Mouse (Mus musculus): ENCODE results near the gene Hnrnpab. TPM values are rescaled to one million over a fixed set of nuclear protein-coding genes. Genes with fewer than 3 reads are reported as not detected.

The Hnrnpab gene
- 100 to 1,000 TPM; 120 to 127 TPM for total RNA-seq (2021)
- long read RNA-seq, experiment 1, transcript Hnrnpab-201 (7 exons, 2,370 nt): major isoform, 41 of 80 reads
- long read RNA-seq, experiment 1, transcript Hnrnpab-203 (8 exons, 1,437 nt): minor isoform, 13 of 80 reads
- long read RNA-seq, experiment 1, partial matches to known transcripts: 18 of 80 reads
- long read RNA-seq, experiment 1, other reads (novel, unspliced or antisense): 8 of 80 reads
- long read RNA-seq, experiment 2, transcript Hnrnpab-201 (7 exons, 2,370 nt): major isoform, 22 of 40 reads
- long read RNA-seq, experiment 2, transcript Hnrnpab-203 (8 exons, 1,437 nt): minor isoform, 10 of 40 reads
- long read RNA-seq, experiment 2, partial matches to known transcripts: 5 of 40 reads
- long read RNA-seq, experiment 2, other reads (novel, unspliced or antisense): 3 of 40 reads

DNA sequence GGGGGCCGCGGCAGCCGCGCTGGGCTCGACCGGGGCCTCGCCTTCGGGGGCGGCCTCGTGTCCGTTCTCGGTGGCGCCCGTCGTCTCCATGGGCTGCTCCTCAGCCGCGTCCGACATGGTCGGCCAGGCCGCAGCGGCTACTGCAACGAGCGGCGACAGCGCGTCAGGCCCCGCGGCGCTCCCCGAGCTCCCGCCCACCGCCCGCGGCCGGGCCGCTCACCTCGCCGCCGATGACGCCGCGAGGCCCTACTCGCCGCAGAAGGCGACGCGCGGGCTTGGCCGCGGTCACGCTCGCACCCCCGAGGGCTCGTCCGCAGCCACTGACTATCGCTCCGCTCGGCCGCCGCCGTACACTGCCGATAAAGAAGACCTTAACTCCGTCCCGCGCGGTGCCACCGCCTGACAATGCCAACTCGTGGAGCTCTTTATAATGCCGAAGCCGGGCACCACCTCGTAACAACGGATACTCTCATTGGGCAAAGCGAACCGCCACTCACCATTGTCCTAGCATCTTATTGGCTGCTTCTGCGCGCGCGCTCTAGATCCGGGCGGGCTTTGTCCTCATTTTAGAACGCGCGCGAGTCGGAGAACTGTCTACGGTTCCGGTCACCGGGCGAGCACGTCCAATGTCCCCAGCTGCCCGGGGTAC, at the start of gene Hnrnpab:
Gene Hnrnpab, minus strand, starts transcription at position 401 of the 649 bp plus-strand sequence.
- H3K27ac ChIP-seq: peak within 1 kb of the TSS; percentile 80
- H3K4me3 ChIP-seq: peak within 1 kb of the TSS; percentile 66
- peak; percentile 97 for DNase-seq (ENCODE audit: extremely low spot score in 1 of 2, low spot score in 2 of 2)
- TF ChIP-seq CTCF (IDR thresholded peaks at IDR 0.05): no peak
- intact Hi-C loops (cut with DNase I): loop anchor here (1.0 kb wide), 1 partner anchor 13 kb away; the partner anchor contains the start of gene Nhp2

DNA sequence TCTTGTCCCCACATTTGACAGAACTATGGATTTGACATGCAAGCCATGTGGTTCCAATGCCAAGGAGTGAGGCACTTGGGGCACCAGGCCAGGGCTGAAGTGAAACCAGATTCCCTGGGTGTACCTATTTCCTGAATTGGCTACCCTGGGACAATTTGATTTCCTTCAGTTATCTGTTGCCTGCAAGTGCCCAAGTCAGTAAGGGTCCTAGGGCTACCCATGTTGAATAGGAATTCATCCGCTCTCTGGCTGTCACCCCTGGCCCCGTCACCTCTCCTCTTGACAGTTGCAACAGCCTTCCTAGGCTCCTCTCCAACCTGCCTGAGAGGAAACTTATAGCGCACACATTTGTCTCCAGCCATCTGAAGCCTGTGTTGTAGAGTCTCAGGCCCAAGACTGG, 48.2 kb upstream of the Hnrnpab start:
- TF ChIP-seq CTCF (IDR thresholded peaks at IDR 0.05): no peak
- intact Hi-C loops (cut with DNase I): loop anchor here (5.0 kb wide), 1 partner anchor 38 kb away; the partner anchor contains the start of gene Nhp2
- H3K4me3 ChIP-seq: no peak overlapping the region
- DNase-seq (ENCODE audit: extremely low spot score in 1 of 2, low spot score in 2 of 2): no peak
- H3K27ac ChIP-seq: no peak overlapping the region

DNA sequence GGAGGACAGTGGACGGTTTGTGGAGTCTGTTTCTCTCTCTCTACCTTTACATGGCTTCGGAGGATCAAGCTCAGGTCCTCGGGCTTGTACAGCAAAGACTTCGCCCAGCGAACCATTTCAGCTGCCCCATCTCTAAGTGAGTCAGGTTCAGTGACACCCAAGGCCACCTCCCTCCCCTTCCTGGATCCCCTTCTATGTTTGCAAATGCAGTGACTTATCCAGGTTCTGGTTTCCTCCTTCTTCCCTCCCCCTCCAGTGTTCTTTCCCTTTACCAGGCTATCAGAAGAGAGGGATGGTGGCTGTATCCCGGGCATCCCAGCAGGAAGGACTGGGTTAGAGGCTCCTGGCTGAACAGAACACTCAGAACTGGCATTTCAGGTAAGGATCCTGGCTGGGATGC, 47.1 kb upstream of the Hnrnpab start:
- H3K27ac ChIP-seq: no peak overlapping the region
- no peak for TF ChIP-seq CTCF (IDR thresholded peaks at IDR 0.05)
- intact Hi-C loops (cut with DNase I): loop anchor here (5.0 kb wide), 1 partner anchor 36 kb away; the partner anchor contains the start of gene Nhp2
- no peak overlapping the region for H3K4me3 ChIP-seq
- no peak for DNase-seq (ENCODE audit: extremely low spot score in 1 of 2, low spot score in 2 of 2)

DNA sequence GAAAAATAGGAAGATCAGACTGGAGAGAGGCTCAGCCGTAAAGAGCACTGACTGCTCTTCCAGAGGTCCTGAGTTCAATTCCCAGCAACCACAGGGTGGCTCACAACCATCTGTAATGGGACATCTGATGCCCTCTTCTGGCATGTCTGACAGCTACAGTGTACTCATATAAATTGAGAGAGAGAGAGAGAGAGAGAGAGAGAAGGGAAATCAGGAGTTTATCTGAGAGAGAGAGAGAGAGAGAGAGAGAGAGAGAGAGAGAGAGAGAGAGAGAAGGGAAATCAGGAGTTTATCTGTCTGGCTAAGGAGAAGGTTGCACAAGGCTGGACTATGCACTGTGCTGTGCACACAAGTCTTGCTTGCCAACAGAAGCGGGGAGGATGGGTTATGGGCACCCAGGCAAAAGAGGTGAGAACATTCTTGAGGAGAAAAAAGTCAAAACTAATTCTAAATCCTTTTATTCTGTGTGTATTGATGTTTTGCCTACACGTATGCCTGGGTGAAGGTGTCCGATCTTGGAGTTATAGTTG, 46.3 kb upstream of the Hnrnpab start:
- no peak overlapping the region for H3K4me3 ChIP-seq
- intact Hi-C loops (cut with DNase I): loop anchor here (5.0 kb wide), 1 partner anchor 36 kb away; the partner anchor contains the start of gene Nhp2
- no peak overlapping the region for H3K27ac ChIP-seq
- no peak for DNase-seq (ENCODE audit: extremely low spot score in 1 of 2, low spot score in 2 of 2)
- TF ChIP-seq CTCF (IDR thresholded peaks at IDR 0.05): no peak

DNA sequence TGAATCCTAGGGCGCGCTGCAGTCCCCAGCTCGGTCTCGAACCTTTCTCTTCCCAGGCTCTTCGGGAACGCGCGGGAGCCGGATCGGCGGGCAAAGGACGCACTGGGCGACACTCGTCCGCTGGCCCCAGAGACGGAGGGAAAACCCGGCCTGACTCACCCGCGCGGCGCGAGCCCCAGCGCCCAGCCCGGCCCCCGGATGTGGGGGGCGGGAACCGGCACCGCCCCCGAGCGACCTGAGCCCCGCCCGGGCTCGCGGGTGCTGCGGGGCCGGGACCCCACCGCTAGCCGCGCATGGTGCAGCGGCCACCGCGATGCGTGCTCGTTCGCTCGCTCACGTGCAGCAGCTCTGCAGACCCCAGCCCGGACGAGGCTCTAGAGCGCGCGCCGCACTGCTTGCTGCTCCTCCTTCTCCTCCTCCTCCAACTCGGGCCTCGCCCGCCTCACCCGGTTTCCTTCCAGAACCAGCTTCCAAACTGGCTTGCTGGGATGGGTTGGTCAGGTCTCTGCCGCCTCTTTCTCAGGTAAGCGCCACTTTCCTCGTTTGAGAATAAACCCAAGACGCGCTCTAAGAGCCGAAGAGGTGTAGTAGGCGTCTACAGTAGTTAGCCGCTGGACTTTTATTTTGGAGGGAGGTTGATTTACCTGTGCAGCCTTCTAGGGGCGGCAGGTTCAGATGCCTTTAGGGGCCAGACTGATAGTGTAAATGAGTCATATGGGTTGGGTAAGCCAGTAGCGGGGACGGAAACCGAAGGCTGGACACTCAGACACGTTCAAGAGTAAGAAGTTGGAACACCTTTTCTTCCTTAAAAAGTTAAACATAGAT, 44.3 kb upstream of the Hnrnpab start, which contains the start of the genes N4bp3 and D930048N14Rik:
Gene N4bp3, minus strand, starts transcription at position 152 of the 825 bp plus-strand sequence.
Gene D930048N14Rik, plus strand, starts transcription at position 264 of the 825 bp plus-strand sequence.
- no peak for TF ChIP-seq CTCF (IDR thresholded peaks at IDR 0.05)
- intact Hi-C loops (cut with DNase I): loop anchor here (5.0 kb wide), 1 partner anchor 34 kb away; the partner anchor contains the start of gene Nhp2
- peak in 1 of 2 experiments; percentile 38 for DNase-seq (ENCODE audit: extremely low spot score in 1 of 2, low spot score in 2 of 2)
- peak within 1 kb of the TSS; percentile 80 for H3K27ac ChIP-seq
- peak within 1 kb of the TSS; percentile 52 for H3K4me3 ChIP-seq

DNA sequence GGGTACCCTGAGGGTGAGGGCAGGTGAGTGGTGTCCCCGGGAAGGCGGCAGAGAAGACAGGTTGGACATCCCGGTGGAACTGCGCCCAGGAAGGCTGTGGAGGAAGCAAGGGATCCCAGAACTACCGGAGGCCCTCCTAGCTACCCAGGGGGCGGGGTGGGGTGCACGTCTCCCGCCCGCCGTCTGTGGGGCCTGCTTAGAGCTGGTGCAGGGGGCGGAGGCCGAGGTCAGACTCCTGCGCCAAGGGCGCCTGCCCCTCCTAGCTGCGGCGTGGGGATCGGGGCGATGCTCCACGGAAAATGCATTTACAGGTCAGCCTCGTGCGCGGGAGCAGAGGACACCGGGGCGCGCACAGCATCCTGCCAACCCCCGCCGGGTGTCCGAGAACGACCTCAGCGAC, 43.6 kb upstream of the Hnrnpab start:
- H3K27ac ChIP-seq: peak overlapping the region; percentile 80
- intact Hi-C loops (cut with DNase I): loop anchor here (5.0 kb wide), 1 partner anchor 33 kb away; the partner anchor contains the start of gene Nhp2
- H3K4me3 ChIP-seq: peak overlapping the region; percentile 52
- peak in 1 of 2 experiments; percentile 22 for DNase-seq (ENCODE audit: extremely low spot score in 1 of 2, low spot score in 2 of 2)
- no peak for TF ChIP-seq CTCF (IDR thresholded peaks at IDR 0.05)

DNA sequence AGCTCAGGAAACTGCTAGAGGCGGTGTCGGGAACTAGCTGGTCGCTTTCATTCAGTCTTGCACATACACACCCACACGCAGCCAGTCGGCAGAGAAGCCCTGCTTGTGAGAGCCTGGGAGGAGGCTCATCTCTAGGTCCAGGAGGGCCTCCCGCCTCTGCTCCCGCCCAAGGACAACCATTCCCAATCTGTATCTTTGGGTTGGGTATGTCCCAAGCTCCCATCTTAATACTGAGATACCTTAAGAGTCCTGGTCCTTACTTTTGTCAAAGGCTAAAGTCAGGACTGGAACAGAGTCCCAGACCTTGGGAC, 43.2 kb upstream of the Hnrnpab start:
- peak overlapping the region; percentile 80 for H3K27ac ChIP-seq
- TF ChIP-seq CTCF (IDR thresholded peaks at IDR 0.05): no peak
- H3K4me3 ChIP-seq: peak overlapping the region; percentile 52
- intact Hi-C loops (cut with DNase I): loop anchor here (5.0 kb wide), 1 partner anchor 33 kb away; the partner anchor contains the start of gene Nhp2
- no peak for DNase-seq (ENCODE audit: extremely low spot score in 1 of 2, low spot score in 2 of 2)

DNA sequence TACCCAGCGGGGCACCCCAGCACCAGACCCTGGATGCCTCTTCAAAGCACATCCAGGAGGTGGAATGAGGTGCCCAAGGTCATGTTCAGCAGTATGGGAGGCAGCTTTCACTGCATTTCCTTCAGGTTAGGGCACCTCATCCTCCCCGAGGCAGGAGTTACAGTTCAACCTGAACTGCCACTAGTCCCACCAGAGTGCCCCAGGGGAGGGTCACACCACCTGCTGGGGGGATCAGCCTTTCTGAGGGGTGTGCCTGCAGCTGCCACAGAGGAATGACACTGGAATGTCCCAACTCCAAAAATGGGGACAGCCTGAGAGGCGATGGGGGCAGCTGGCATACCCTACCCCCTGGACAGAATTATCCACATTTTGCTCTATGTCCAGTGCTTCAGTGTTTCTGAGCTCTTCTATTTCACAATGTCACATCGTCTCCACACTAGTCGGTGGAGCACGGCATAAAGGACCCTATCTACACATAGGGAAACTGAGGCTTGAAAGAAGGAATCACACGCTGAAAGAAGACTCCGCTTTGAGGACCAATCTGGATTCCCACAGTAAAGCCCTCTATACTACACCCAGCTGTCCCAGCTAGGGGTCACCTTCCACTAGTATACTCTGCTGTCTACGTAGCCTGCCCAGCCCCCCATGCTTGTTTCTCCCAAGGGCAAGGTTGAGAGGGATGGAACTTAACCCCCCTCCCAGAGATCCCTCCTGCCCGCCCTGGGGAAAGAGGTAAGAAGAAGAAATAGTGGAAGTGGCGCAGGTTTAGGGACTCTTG, 42.7 kb upstream of the Hnrnpab start:
- TF ChIP-seq CTCF (IDR thresholded peaks at IDR 0.05): no peak
- intact Hi-C loops (cut with DNase I): no loop called here
- DNase-seq (ENCODE audit: extremely low spot score in 1 of 2, low spot score in 2 of 2): no peak
- H3K27ac ChIP-seq: peak overlapping the region; percentile 80
- H3K4me3 ChIP-seq: peak overlapping the region; percentile 52

DNA sequence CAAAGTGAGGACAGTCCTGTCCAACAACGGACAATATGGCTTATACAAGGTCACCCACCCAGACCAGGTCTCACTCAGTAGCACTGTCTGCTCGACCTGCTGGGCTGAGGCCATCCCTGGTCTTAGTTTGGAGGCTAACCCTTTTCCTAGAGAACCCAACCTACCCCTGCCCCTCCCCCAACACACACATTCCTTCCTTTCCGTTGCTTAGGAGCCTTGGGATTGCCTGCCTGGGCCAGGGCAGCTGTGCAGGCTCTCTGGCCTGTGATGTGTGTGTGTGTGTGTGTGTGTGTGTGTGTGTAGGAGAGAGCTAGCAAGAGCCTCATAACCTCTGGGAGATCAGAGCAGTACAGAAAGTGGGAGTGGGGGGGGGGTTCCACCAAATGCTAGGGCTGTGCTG, 41.9 kb upstream of the Hnrnpab start:
- H3K27ac ChIP-seq: no peak overlapping the region
- DNase-seq (ENCODE audit: extremely low spot score in 1 of 2, low spot score in 2 of 2): no peak
- H3K4me3 ChIP-seq: no peak overlapping the region
- intact Hi-C loops (cut with DNase I): no loop called here
- no peak for TF ChIP-seq CTCF (IDR thresholded peaks at IDR 0.05)
